Mouse (Mus musculus): Measurements from ENCODE around the gene Ftcd. TPM values are rescaled to one million over a fixed set of nuclear protein-coding genes. Genes with fewer than 3 reads are reported as not detected.

Ftcd gene
- polyA plus RNA-seq, 1 experiment from 2014 or later = 41.2 TPM

DNA sequence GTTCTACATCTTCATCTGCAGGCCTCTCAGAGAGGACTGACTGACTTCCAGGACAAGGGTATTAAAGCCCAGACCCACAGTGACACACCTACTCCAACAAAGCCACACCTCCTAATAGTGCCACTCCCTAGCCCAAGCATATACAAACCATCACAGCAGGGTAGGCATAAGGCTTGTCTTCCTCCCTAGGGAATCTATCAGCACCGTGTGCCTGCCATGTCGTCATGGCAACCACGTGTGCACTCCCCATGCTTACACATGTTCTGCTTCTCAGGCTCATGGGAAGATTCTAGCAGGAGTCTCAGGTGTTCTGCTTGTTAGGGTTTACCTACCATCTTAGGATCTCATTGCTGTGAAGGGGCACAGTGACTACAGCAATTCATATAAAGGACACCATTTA, 23.9 kb upstream of the Ftcd start:
- Histone ChIP-seq H3K9me3 (replicated peaks) (no peaks in the 10 kb centered on the region), H3K4me3 (replicated peaks) (no peak overlapping the region), H3K4me2 (no peak overlapping the region), H3K4me1 (replicated peaks) (no peaks in the 10 kb centered on the region), H3K9ac (no peak overlapping the region), H3K27me3 (no peaks in the 10 kb centered on the region), H3K27ac (replicated peaks) (no peak overlapping the region), H3K36me3 (replicated peaks) (peaks cover 70% of the 10 kb centered on the region)
- 84% methylated on average over 3 of the region's 3 CpGs for WGBS (ENCODE audit: insufficient replicate concordance)
- ATAC-seq (ENCODE audit: insufficient read depth) = no peak

DNA sequence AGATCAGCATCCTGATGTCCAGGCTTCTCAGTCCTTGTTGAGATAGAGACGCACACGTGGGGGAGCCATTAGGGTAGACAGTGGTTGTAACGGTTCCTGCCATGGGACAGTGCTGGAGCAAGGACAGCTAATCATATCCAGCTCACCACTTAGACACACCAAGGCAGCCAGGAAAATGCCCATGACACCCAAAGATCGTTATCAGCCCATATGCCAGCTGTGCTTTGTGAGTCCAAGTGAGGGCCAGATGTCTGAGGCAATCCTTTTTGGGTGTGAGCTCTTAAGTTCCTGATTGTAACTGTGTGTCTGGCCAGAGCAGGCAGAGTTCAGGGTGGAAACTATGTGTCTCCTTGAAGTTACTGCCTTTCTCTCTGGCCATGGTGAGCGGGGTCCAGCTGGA, 21.4 kb upstream of the Ftcd start:
- 78% methylated on average over 5 of the region's 5 CpGs for WGBS (ENCODE audit: insufficient replicate concordance)
- no peak for ATAC-seq (ENCODE audit: insufficient read depth)
- Histone ChIP-seq H3K9ac (no peak overlapping the region), H3K27me3 (no peaks in the 10 kb centered on the region), H3K36me3 (replicated peaks) (peaks cover 54% of the 10 kb centered on the region), H3K9me3 (replicated peaks) (no peaks in the 10 kb centered on the region), H3K4me3 (replicated peaks) (no peak overlapping the region), H3K4me1 (replicated peaks) (no peaks in the 10 kb centered on the region), H3K27ac (replicated peaks) (no peak overlapping the region), H3K4me2 (no peak overlapping the region)

- Histone ChIP-seq H3K4me2 (no peak within 1 kb of the TSS), H3K4me3 (replicated peaks) (no peak within 1 kb of the TSS), H3K36me3 (replicated peaks) (no peaks in the 10 kb centered on the region), H3K27ac (replicated peaks) (no peak within 1 kb of the TSS), H3K27me3 (no peaks in the 10 kb centered on the region), H3K9me3 (replicated peaks) (no peaks in the 10 kb centered on the region), H3K4me1 (replicated peaks) (no peaks in the 10 kb centered on the region), H3K9ac (no peak within 1 kb of the TSS)
- WGBS (ENCODE audit: insufficient replicate concordance) = 71% methylated on average over 10 of the region's 10 CpGs
- no peak for ATAC-seq (ENCODE audit: insufficient read depth)
Measured at GRCm38 (mm10) chr10:76561972-76562371, 13.5 kb upstream of the Ftcd start, which contains the start of gene Spatc1l. Gene Spatc1l, plus strand, starts transcription at chr10:76562272.

- Histone ChIP-seq H3K36me3 (replicated peaks) (no peaks in the 10 kb centered on the region), H3K27me3 (no peaks in the 10 kb centered on the region), H3K9ac (no peak overlapping the region), H3K9me3 (replicated peaks) (no peaks in the 10 kb centered on the region), H3K4me1 (replicated peaks) (peaks cover 3% of the 10 kb centered on the region), H3K27ac (replicated peaks) (no peak overlapping the region), H3K4me2 (no peak overlapping the region), H3K4me3 (replicated peaks) (no peak overlapping the region)
- 82% methylated on average over 22 of the region's 22 CpGs for WGBS (ENCODE audit: insufficient replicate concordance)
- ATAC-seq (ENCODE audit: insufficient read depth) = no peak
Measured at GRCm38 (mm10) chr10:76569996-76570685, 5.3 kb upstream of the Ftcd start.

GRCm38 (mm10) chr10:76571070-76571469, 4.4 kb upstream of the Ftcd start:
- Histone ChIP-seq H3K36me3 (replicated peaks) (no peaks in the 10 kb centered on the region), H3K9ac (no peak overlapping the region), H3K27me3 (no peaks in the 10 kb centered on the region), H3K4me1 (replicated peaks) (peaks cover 3% of the 10 kb centered on the region), H3K27ac (replicated peaks) (no peak overlapping the region), H3K4me2 (no peak overlapping the region), H3K4me3 (replicated peaks) (no peak overlapping the region), H3K9me3 (replicated peaks) (no peaks in the 10 kb centered on the region)
- ATAC-seq (ENCODE audit: insufficient read depth) = no peak
- 11% methylated on average over 2 of the region's 2 CpGs for WGBS (ENCODE audit: insufficient replicate concordance)

GRCm38 (mm10) chr10:76572151-76572550, 3.3 kb upstream of the Ftcd start:
- 64% methylated on average over 3 of the region's 3 CpGs for WGBS (ENCODE audit: insufficient replicate concordance)
- no peak for ATAC-seq (ENCODE audit: insufficient read depth)
- H3K27me3 ChIP-seq = no peaks in the 10 kb centered on the region
- H3K9me3 ChIP-seq (replicated peaks) = no peaks in the 10 kb centered on the region
- no peaks in the 10 kb centered on the region for H3K36me3 ChIP-seq (replicated peaks)
- H3K9ac ChIP-seq = no peak overlapping the region
- no peak overlapping the region for H3K4me2 ChIP-seq
- no peak overlapping the region for H3K4me3 ChIP-seq (replicated peaks)
- H3K27ac ChIP-seq (replicated peaks) = no peak overlapping the region
- H3K4me1 ChIP-seq (replicated peaks) = peaks cover 3% of the 10 kb centered on the region

GRCm38 (mm10) chr10:76576920-76577319, 1.5 kb downstream of the Ftcd start:
- no peak overlapping the region for H3K4me3 ChIP-seq (replicated peaks)
- H3K27me3 ChIP-seq = no peaks in the 10 kb centered on the region
- 60% methylated on average over 7 of the region's 7 CpGs for WGBS (ENCODE audit: insufficient replicate concordance)
- H3K27ac ChIP-seq (replicated peaks) = peak overlapping the region; percentile 78
- H3K4me2 ChIP-seq = peak overlapping the region; percentile 48
- H3K9me3 ChIP-seq (replicated peaks) = no peaks in the 10 kb centered on the region
- ATAC-seq (ENCODE audit: insufficient read depth) = peak; percentile 41
- H3K4me1 ChIP-seq (replicated peaks) = peaks cover 3% of the 10 kb centered on the region
- no peak overlapping the region for H3K9ac ChIP-seq
- H3K36me3 ChIP-seq (replicated peaks) = no peaks in the 10 kb centered on the region

DNA sequence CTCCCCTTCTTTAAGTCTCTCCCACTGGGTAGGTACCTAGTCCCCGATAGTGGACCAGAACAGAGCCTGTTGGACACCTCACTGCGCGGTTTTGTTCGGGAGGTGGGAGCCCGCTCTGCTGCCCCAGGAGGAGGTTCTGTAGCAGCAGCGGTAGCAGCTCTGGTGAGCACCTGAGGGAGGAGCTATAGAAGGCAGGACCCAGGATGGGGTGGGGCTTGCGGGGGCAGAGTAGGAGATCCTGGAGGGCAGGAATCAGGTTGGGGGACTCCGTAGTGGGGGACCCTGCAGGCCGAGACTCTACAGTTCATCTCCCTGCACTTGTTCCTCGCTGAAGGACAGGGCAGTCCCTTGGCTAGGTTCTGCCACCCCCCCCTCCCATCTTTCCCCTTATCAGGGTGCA, 8.7 kb downstream of the Ftcd start:
- 20% methylated on average over 10 of the region's 10 CpGs for WGBS (ENCODE audit: insufficient replicate concordance)
- Histone ChIP-seq H3K4me3 (replicated peaks) (no peak overlapping the region), H3K9me3 (replicated peaks) (no peaks in the 10 kb centered on the region), H3K4me2 (no peak overlapping the region), H3K9ac (no peak overlapping the region), H3K4me1 (replicated peaks) (no peaks in the 10 kb centered on the region), H3K36me3 (replicated peaks) (peaks cover 4% of the 10 kb centered on the region; the same call in 1 of the 2 replicates), H3K27ac (replicated peaks) (no peak overlapping the region), H3K27me3 (no peaks in the 10 kb centered on the region)
- no peak for ATAC-seq (ENCODE audit: insufficient read depth)

GRCm38 (mm10) chr10:76586190-76586589, 10.7 kb downstream of the Ftcd start:
- Histone ChIP-seq H3K9ac (no peak overlapping the region), H3K4me1 (replicated peaks) (no peaks in the 10 kb centered on the region), H3K27me3 (no peaks in the 10 kb centered on the region), H3K36me3 (replicated peaks) (peaks cover 4% of the 10 kb centered on the region; the same call in 1 of the 2 replicates), H3K4me2 (no peak overlapping the region), H3K27ac (replicated peaks) (no peak overlapping the region), H3K9me3 (replicated peaks) (no peaks in the 10 kb centered on the region), H3K4me3 (replicated peaks) (no peak overlapping the region)
- no peak for ATAC-seq (ENCODE audit: insufficient read depth)
- 34% methylated on average over 1 of the region's 1 CpGs for WGBS (ENCODE audit: insufficient replicate concordance)

DNA sequence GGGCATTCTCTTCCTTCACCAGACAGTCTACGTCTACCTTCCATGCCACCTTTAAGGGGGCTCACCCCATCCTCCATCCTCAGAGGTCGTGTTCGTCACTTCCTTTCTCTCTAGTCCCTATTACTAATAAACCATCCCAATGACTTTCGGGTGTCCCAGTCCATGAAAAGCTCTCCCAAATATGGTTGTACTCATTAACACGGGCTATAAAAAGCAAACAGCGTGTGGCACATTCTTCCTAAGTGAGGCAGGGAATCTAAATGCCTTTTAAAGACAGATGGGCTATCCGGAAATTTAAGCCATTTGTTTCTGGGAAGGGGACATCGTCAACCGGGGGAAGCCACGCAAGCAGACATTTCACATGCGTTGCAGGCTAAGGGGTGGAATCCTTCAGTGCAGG, 14.7 kb downstream of the Ftcd start:
- WGBS (ENCODE audit: insufficient replicate concordance) = 69% methylated on average over 11 of the region's 11 CpGs
- H3K27ac ChIP-seq (replicated peaks) = no peak overlapping the region
- no peak for ATAC-seq (ENCODE audit: insufficient read depth)
- H3K9me3 ChIP-seq (replicated peaks) = no peaks in the 10 kb centered on the region
- no peaks in the 10 kb centered on the region for H3K4me1 ChIP-seq (replicated peaks)
- no peak overlapping the region for H3K4me3 ChIP-seq (replicated peaks)
- H3K4me2 ChIP-seq = no peak overlapping the region
- H3K27me3 ChIP-seq = no peaks in the 10 kb centered on the region
- no peak overlapping the region for H3K9ac ChIP-seq
- H3K36me3 ChIP-seq (replicated peaks) = peaks cover 4% of the 10 kb centered on the region; the same call in 1 of the 2 replicates

DNA sequence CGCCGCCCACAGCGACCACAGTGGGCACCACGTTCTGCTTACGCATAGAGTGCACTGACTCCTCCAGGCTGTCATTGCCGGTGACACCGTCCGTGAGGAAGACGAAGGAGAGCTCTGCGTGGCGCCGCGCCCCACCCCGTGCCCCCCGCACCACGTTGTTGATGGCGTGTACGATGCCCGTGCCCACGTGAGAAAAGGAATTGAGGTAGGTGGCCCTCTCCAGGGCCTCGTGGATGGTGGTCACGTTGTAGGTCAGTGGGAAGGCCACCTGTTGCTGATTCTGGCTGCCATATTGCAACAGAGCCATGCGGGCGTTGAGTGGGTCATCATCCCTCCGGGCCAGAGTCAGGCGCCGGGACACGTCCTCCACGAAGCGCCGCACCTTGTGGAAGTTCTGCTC, 20.9 kb downstream of the Ftcd start:
- Histone ChIP-seq H3K9ac (no peak overlapping the region), H3K27me3 (no peaks in the 10 kb centered on the region), H3K4me3 (replicated peaks) (no peak overlapping the region), H3K9me3 (replicated peaks) (no peaks in the 10 kb centered on the region), H3K27ac (replicated peaks) (no peak overlapping the region), H3K4me1 (replicated peaks) (no peaks in the 10 kb centered on the region), H3K4me2 (no peak overlapping the region), H3K36me3 (replicated peaks) (no peaks in the 10 kb centered on the region)
- ATAC-seq (ENCODE audit: insufficient read depth) = no peak; the same call in 1 of the 2 replicates
- 83% methylated on average over 31 of the region's 31 CpGs for WGBS (ENCODE audit: insufficient replicate concordance)

GRCm38 (mm10) chr10:76602690-76603089, 27.2 kb downstream of the Ftcd start:
- Histone ChIP-seq H3K4me1 (replicated peaks) (no peaks in the 10 kb centered on the region), H3K9me3 (replicated peaks) (no peaks in the 10 kb centered on the region), H3K4me2 (no peak overlapping the region), H3K27ac (replicated peaks) (no peak overlapping the region), H3K9ac (no peak overlapping the region), H3K27me3 (no peaks in the 10 kb centered on the region), H3K36me3 (replicated peaks) (no peaks in the 10 kb centered on the region), H3K4me3 (replicated peaks) (no peak overlapping the region)
- no peak for ATAC-seq (ENCODE audit: insufficient read depth)
- WGBS (ENCODE audit: insufficient replicate concordance) = 27% methylated on average over 3 of the region's 3 CpGs
